Mouse (Mus musculus): ENCODE measurements around the gene Gm5475.
"Not testable (repeated sequence)": the region's sequence is repeated elsewhere in the genome, so short reads cannot be mapped to it uniquely, and the experiment has no call there.

Gene Gm5475

DNA sequence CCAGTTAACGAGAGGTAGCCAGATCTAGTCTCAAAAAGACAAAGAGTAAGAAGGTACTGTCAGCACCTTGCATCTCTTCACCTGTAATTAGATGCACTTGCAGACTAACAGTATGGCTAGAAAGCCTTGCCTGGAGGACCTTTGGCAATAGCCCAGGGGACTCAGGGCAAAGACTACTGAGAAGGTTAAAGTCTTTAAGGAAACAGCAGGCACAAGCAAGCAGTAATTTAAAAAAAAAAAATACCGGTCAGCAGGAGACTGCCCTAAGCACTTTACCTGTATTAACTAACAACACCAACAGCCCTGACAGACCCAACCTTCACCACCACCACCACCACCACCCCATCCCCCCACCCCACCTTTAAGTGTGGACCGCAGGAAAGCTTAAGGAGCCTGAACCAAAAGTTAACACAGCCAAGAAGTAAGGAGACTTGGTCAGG is at the start of gene Gm5475:
TSS of gene Gm5475 (plus strand) at position 390 of the 440 bp plus-strand sequence.
- in situ Hi-C loops (cut with MboI, MseI), result not testable (repeated sequence)

DNA sequence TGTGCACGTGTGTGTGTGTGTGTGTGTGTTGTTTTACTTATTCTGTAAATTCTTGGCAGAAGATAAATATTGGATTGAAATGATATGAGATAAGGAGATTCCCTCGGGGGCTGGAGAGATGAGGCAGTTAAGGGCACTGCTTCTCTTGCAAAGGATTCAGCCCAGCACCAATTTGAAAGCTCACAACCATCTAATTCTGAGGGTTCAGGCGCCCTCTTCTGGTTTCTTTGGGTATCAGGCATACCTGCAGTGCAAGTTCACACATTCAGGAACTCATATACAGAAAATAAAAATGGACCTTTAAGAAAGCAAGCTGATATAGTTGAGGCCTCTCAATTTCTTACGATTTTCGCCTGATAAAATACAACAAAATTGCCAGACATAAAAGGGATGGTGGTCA is 46.9 kb upstream of the Gm5475 start:
- in situ Hi-C loops (cut with MboI, MseI), result loop anchor here (5.0 kb wide), 1 partner anchor 43 kb away; the partner anchor contains the start of gene Mettl7a3

DNA sequence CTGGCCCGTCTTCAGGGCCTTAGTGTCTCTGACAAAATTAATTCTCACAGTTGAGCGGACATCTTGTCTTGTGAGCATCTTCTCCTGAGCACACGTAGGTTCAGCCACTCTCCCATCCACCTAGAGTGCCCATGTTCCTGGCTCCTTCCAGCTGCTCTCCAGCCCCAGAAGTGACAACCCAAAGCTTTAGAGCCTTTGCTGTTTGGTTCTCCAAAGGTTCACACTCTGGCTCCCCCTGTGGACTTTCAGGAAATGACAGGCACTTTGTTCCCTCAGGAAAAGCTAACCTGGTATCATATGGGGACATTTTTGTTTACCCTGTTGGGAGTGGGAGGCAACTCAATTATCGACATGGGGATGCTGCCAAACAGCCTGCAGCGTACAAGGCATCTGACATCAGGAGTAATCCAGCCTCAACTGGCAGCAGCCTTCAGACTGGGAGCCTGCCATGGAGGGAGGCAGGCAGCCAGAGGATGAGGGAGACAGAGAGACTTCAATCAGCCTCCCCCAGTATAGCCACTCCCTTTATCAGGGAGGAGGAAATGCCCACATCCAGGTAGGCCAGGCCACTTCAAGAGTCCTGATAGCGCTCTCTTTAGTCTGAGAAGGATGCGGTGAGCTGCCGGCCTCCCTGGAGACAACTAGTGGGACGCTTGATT is 44.0 kb upstream of the Gm5475 start:
- in situ Hi-C loops (cut with MboI, MseI), result loop anchor here (5.0 kb wide), 1 partner anchor 46 kb away; the partner anchor contains the start of gene Mettl7a3

DNA sequence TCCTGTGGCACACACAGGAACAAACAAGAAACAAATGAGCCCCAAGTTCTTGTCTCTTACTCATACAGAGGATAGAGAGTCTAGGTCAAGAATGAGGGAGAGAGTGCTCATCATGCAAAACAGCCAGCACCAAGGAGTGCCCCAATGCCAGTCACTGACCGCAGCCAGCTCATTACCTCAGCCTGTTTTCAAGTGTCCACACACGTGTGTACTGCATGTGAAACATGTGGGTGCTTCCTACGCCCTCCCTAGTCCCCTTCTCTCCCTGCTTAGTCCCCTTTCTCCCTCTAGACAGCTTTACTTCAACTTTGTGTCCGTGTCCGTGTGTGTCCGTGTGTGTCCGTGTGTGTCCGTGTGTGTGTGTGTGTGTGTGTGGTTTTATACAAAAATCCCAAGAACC is 42.3 kb upstream of the Gm5475 start:
- in situ Hi-C loops (cut with MboI, MseI), result loop anchor here (5.0 kb wide), 1 partner anchor 47 kb away; the partner anchor contains the start of gene Mettl7a3

DNA sequence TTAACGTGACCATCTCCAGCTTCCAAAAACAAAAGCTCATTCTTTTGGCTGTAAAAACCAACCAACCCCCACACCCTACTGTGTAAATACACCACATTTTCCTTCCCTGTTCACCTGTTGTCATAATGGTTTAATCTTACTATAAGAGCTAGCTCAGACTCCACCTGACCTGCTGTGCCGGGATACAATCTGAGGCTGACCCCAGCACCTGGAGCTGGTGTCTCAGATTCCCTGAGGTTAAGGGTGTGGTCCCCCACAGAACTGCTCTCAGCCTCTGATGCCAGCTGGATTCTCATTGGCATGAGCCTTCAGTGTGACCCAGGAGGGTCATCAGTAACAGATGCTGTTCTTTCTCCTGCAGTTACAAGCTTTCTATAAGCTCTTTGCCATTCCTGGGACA is 41.8 kb upstream of the Gm5475 start:
- in situ Hi-C loops (cut with MboI, MseI), result no loop called here

DNA sequence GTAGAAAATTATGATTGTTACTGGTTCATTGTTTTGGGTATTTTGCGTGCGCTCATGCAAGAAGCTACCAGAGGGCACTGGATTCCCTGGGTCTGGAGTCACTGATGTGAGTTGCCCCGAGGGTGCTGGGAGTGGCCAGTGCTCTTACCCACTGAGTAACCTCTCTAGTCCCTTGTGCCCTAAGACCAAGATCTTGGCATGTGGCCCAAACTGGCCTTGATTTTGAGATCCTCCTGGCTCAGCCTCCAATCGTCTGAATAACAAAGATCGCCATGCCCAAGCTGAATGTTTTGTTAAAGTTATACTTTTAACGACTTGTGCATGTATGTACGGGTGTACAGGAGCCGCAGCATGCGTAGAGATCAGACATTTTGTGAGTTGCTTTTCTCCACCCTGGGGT is 36.2 kb upstream of the Gm5475 start:
- in situ Hi-C loops (cut with MboI, MseI), result no loop called here

DNA sequence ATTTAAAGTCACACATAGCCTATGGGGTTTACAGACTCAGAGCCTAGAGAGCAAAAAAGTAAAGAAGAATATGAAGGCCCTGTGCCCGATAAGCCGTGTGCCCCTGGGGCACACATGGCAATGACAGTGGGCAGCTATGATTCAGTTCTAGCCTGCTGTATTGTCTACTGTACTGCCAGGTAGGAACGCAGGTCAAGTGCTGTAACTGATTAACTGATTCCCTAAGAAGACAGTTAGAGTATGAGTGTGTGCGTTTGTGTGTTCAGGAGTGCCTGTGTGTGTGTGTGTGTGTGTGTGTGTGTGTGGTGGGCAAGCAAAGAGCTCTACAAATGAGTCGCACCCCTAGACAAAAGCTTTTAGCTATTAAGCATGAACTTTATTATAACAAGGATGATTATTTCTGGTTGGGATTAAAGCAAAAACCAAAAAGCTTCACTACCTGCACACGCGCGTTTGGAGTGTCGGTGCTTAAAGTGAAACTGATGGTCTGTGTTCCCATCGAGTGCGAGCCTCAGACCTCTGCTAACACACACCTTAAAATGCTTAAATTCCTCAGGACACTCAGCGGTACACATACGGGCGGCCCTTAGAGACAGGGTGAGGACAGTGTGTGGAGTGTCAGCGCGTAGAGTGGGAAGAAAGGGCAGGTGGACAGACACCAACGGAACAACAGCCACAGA is 34.3 kb upstream of the Gm5475 start:
- in situ Hi-C loops (cut with MboI, MseI), result no loop called here

DNA sequence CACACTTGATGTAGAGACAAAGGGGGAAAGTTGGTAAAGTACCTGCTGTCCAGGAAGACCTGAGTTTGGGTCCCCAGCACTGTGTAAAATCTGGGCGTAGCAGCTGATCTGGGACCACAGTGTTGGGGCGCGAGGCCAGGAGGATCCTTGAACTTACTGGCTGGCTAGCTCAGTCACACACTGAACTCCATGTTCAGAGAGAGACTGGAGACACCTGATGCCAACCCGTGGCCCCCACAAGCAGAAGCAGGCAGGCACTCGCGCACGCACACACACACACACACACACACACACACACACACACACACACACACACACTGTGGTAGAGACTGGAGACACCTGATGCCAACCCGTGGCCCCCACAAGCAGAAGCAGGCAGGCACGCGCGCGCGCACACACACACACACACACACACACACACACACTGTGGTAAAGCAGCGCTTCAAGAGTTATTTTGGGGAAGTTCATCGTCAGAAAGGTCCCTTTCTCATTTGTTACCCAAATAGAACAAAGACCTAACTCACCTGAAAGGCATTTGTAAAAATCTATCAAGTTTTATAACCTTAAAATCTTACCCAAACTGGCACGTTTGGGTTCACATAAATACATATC is 33.6 kb upstream of the Gm5475 start:
- in situ Hi-C loops (cut with MboI, MseI), result no loop called here

DNA sequence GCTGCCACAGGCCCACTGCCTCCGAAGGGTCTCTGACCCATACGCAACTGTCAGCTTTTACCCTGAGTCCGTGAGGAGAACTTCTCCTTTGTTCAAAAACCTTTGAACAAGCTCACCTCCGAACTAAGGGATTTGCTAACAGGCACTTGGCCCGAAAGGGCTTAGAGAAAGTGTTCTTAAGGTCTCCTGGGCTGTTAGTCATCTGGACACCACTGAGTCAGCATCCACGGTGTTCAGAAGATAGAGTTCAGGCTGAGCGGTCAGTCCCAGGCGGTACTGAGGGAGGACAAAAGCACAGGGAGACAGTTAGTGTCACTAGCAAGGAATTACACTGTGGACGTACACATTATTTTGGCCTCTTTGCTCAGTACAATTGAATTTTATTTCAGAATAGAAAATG is 33.1 kb upstream of the Gm5475 start:
- in situ Hi-C loops (cut with MboI, MseI), result no loop called here

DNA sequence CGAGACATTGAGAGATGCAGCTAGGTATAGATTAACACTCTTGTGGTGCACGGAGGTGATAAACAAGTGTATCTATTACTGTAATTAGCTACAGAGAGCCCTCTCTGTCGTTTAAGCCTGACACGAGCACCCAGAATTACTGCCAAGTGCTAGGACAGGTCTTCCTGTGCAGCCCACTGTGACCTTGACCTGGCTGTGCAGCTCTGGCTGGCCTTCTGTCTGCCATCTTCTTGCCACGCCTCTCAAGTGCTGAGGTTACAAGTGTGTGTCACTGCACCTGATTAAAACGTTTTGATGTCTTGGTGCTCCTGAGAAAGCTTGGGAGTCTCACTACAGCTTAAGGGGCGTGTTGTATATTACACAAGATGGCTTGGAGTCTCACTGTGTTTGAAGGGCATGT is 30.9 kb upstream of the Gm5475 start:
- in situ Hi-C loops (cut with MboI, MseI), result no loop called here

DNA sequence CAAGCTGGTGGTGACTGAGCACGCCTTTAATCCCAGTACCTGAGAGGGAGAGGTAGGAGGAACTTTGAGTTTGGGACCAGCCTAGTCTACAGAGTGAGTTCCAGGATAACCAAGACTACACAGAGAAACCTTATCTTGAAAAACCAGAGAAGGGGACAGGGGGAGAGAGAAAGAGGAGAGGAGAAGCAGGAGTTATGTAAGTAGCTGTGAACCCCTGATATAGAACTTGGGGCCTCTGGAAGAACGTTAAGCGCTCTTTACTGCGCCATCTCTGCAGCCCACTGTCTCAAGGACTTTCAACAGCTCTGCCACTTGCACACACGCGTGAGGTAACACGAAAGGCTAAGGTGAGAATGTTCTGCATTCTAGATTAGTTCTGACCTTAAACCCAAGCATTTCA is 30.3 kb upstream of the Gm5475 start:
- in situ Hi-C loops (cut with MboI, MseI), result no loop called here

DNA sequence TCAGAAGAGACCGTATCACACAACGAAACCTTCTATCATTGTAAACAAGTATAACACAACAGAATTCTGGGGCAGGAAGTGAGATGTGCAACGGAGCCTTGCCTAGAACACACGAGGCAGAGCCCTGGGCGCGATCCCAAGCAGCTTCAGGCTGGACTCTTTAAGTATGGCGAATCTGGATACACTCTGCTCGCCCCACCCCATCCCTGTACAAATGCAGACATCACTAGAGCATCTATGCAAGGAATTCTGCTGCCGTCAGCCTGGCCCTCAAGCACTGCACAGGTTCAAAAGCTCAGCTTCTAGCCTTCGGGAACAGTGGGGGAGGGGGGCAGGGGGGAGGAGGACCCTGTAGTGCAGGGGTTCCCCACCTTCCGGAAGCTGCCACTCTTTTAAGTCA is 28.9 kb upstream of the Gm5475 start:
- in situ Hi-C loops (cut with MboI, MseI), result no loop called here

DNA sequence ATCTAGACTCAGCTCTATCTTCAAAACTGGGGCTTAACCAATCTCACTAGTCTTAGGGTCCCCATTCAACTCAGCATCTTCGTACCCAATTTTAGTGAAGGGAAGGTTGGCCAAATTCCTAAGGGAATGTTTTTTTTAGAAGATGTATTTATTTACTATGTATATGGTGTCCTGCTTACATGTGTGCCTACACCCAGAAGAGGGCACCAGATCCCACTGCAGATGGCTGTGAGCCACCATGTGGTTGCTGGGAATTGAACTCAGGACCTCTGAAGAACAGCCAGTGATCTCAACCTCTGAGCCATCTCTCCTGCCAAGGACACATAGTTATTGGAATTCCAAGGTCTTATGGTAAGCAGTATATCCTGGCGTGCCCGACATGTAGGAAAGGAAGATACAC is 26.4 kb upstream of the Gm5475 start:
- in situ Hi-C loops (cut with MboI, MseI), result loop anchor here (5.0 kb wide), 1 partner anchor 43 kb away; the partner anchor contains the start of genes Methig1 and Mettl7a2

DNA sequence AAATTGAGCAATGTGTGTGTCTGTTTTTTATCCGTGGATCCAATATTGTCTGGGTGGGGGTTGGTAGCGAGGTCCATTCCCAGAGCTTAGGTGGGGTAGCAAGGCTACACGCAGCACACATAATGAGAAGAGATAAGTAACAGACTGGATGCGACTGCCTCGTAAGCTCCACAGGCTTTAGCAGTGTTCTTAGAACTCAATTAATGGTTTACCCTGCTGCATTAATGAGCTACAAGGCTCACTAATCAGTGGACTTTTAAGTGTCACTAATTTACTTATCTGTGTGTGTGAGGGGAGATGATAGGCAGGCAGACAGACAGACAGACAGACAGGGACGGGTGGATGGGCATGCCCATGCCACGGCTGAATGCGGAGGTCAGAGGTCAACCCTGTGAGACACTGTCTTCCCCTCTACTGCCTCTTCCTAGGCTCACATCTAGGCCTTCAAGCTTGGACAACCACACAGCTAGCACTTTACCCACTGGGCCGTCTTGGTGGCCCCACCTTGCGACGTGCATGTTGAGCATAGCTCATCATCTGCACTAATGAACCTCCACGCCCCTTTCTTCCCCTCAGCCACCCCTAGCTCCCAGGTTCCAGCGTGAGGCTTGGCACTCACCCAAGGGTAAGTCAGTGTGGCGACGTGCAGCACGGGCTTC is 21.2 kb upstream of the Gm5475 start:
- in situ Hi-C loops (cut with MboI, MseI), result no loop called here

DNA sequence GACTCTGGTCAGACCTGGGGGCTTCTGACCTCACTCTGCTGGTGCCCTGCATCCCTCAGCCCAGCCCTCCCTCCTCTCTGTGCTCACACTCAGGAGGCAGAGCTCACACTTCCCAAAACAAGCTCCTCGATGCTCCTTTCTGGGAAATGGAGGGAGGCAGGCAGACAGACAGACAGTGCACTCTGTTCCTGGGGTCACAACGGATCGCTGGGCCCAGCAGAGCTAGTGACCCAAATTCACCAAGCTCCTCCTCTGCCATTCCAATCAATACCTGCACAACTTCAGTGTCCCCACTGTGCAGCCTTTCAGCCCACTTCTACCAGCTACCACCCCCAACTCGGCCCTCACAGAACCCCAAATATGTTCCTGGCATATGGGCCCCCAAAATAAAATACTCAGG is 20.1 kb upstream of the Gm5475 start:
- in situ Hi-C loops (cut with MboI, MseI), result no loop called here

DNA sequence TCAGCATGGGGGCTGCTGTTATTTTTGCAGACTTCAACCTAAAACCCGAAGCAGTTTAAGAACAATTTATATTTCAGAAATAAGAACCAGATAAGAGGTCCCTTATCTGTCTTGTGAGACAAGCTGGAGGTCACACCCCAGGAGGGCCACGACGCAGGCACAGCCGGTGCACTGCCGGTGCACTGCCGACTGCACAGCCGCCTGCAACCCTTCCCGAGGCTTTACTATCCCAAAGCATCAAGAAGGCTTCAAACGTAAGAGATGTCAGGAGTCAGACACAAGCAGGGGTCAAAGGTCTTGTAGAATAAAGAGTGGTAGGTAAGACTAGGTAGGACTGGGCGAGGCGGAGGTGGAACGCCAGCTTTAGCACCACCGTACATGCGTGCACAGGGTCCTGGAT is 19.6 kb upstream of the Gm5475 start:
- in situ Hi-C loops (cut with MboI, MseI), result no loop called here

DNA sequence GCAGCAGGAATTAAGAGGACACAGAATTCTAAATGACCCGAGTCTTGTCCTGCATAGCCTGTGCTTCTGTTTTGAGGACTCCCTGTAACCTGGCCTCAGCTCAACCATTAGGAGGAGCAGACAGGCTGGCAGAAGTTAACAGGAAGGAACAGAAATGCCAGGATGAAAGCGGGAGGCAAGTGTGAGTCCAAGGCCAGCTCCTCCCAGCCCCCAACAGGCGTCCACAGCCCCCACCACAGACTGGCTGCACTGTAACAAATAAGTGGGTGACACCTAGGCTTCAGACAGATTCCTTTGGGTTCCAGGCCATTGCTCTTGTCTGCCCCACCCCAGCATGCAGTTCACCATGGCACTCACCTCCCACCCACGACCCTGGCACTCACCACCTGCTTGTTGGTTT is 19.1 kb upstream of the Gm5475 start:
- in situ Hi-C loops (cut with MboI, MseI), result no loop called here

DNA sequence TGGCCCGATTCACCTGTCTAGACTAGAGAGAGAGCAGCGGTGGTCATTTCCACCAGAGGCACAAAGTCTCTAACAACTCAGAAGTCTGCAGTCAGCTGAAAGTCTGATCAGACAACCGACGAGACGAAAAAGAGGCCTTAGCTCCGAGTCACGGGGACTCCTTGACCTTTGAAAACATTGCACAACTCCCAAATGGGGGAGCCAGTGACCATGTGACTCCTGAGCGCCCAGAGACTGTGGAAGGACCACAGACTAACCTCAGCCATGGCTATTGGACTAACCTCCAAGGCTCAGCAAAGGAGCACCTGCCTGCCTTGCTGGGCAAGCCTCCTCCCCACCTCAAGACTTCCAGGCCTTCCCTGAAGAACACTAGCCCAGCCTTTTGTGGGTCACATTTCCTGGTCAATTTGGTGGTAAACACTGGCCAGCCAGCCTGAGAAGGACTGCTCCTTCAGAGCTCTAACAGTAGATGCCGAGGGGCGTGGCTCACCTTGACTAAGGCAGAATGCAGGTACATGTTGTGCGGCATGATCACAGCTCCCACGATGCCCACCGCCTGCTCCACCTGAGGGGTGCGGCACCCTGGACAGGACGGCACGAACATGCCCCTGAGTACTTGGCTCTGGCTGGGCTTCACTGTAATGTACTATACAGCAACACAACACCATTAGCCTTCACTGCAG is 18.5 kb upstream of the Gm5475 start:
- in situ Hi-C loops (cut with MboI, MseI), result no loop called here

DNA sequence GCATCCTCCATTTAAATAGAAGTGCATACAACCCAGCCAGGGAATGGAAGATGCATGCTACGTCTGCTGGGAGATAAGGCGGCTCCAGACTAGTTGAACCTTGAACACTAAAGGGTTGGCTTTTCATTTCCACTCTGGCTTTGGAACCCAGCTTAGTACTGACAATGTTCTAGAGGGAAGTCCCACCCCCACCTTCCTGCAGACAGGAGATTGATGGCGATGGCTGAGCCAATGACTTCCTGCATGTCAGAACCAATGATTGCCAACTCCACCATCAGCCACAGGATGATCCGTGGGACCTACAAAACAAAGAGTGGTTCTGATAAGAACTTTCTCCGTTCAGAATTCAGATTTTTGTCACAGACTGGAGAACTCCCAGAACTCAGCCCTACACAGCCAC is 15.9 kb upstream of the Gm5475 start:
- in situ Hi-C loops (cut with MboI, MseI), result no loop called here

DNA sequence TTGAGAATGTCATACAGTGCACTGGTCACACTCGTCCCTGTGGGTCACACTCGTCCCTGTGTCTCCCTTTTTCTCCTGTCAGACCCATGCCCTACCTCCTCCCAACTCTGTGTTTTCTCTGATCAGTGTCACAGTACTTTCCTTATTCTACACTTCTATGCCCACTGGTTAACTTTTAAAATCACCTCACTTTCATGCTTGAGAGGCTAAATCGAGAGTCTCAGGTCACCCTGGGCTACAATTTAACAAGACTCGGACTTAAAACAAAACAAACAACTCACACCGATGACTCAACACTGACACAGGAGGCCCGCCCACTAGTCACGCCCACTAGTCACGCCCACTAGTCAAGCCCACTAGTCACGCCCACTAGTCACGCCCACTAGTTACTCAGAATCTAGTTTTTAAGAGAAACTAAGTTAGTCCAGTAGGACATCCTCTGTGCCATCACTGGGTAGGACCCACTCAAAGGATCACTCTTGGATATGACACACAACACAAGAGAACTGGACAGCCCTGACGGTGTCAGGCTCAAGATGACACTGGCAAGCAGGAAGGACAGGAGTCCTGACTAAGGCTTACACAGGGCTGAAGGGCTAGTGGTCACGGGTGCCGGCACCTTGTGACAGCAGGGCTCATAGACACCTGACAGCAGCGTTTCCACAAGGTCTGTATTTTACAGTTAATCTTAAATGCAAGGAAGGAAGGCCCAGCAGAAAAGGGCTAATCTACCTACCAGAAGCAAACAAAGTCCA is 10.9 kb upstream of the Gm5475 start:
- in situ Hi-C loops (cut with MboI, MseI), result loop anchor here (10.0 kb wide), 1 partner anchor 1066 kb away; no protein-coding TSS in a partner anchor

DNA sequence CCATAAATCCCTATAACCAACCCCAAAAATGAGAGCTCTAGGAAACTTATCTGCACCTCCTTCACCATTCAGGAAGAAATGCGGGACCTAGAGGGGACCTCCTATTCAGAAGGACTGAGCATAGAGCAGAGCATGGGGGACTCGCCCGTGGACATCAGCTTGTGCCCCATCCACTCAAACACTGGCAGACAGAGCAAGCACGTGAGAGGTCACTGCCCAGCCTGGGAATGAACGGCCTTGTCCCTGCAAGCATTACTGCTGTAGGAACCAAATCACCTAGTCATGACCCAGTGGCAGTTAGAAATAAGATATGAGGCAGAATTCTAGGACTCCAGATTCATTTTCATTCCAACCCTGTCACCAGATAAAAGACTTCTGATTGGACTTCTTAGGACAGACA is 10.2 kb upstream of the Gm5475 start:
- in situ Hi-C loops (cut with MboI, MseI), result loop anchor here (10.0 kb wide), 1 partner anchor 1067 kb away; no protein-coding TSS in a partner anchor
